Mouse (Mus musculus): ENCODE data around the gene Limd2. TPM values are rescaled to one million over a fixed set of nuclear protein-coding genes. Genes with fewer than 3 reads are reported as not detected.
"Not testable (repeated sequence)": the region's sequence is repeated elsewhere in the genome, so short reads cannot be mapped to it uniquely, and the experiment has no call there.

Limd2 gene
- polyA plus RNA-seq, 1 experiment from 2014 or later = 112 TPM

- WGBS (ENCODE audit: insufficient replicate concordance) = 64% methylated on average over 5 of the region's 5 CpGs
- Histone ChIP-seq H3K27ac (no peak overlapping the region), H3K4me2 (no peak overlapping the region), H3K36me3 (peaks cover 72% of the 10 kb centered on the region), H3K27me3 (replicated peaks) (peaks cover 10% of the 10 kb centered on the region), H3K4me1 (peaks cover 25% of the 10 kb centered on the region), H3K9me3 (replicated peaks) (no peaks in the 10 kb centered on the region), H3K9ac (no peak overlapping the region), H3K4me3 (no peak overlapping the region)
- ATAC-seq = no peak
Measured at GRCm38 (mm10) chr11:106154091-106154490, 6.6 kb downstream of the Limd2 start.

DNA sequence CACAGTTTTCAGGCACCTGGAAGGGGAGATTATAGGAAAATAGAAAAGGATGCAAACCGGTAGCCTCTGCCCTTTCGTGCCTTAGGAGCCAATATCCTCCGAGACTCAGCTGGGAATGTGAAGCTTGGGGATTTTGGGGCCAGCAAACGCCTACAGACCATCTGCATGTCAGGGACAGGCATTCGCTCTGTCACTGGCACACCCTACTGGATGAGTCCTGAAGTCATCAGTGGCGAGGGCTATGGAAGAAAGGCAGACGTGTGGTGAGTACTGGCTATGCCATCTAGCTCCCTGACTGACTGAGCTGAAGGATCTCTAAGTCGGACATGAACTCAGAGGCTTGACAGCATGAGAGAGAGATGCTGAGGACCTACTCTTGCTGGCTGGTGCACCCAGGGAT lies 8.5 kb downstream of the Limd2 start:
- Histone ChIP-seq H3K4me3 (no peak overlapping the region), H3K4me2 (no peak overlapping the region), H3K9ac (no peak overlapping the region), H3K9me3 (replicated peaks) (no peaks in the 10 kb centered on the region), H3K27ac (no peak overlapping the region), H3K27me3 (replicated peaks) (no peaks in the 10 kb centered on the region), H3K4me1 (peaks cover 15% of the 10 kb centered on the region; the same call in 1 of the 2 replicates), H3K36me3 (peaks cover 69% of the 10 kb centered on the region)
- WGBS (ENCODE audit: insufficient replicate concordance) = 68% methylated on average over 8 of the region's 8 CpGs
- ATAC-seq = no peak

DNA sequence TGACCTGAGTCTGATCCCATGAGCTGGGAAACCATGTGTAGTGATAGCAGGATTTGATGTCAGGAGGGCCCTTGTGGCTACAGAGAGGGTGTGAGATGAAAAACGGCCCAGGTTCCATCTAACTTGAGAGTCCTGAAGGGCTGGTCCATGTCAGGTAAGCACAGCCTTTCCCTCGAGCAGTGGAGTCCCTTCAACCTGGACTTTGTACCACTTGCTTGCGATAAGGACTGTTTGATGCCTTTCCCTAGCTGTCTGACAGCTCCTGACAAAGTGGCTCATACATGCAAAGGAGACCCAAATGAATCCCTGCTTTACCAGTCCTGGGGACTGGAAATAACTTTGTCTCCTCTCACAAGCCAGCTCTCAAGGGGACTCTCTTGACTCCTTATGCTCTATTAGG lies 9.4 kb downstream of the Limd2 start:
- Histone ChIP-seq H3K27ac (no peak overlapping the region), H3K4me3 (no peak overlapping the region), H3K4me2 (no peak overlapping the region), H3K27me3 (replicated peaks) (no peaks in the 10 kb centered on the region), H3K9ac (no peak overlapping the region), H3K9me3 (replicated peaks) (no peaks in the 10 kb centered on the region), H3K36me3 (peaks cover 64% of the 10 kb centered on the region), H3K4me1 (0 out of 2 replicates have a peak, but pooled peaks cover 10% of the 10 kb centered on the region)
- 61% methylated on average over 3 of the region's 3 CpGs for WGBS (ENCODE audit: insufficient replicate concordance)
- no peak for ATAC-seq

GRCm38 (mm10) chr11:106134580-106135528 lies 25.8 kb downstream of the Limd2 start:
- Histone ChIP-seq H3K4me1 (peaks cover 16% of the 10 kb centered on the region), H3K4me2 (peak overlapping the region; percentile 23), H3K27ac (peak overlapping the region; percentile 80), H3K36me3 (peaks cover 10% of the 10 kb centered on the region; the same call in 1 of the 2 replicates), H3K9me3 (replicated peaks) (no peaks in the 10 kb centered on the region), H3K9ac (no peak overlapping the region), H3K27me3 (replicated peaks) (no peaks in the 10 kb centered on the region), H3K4me3 (no peak overlapping the region)
- WGBS (ENCODE audit: insufficient replicate concordance) = 11% methylated on average over 8 of the region's 8 CpGs
- ATAC-seq = peak; percentile 70

GRCm38 (mm10) chr11:106132516-106132915 lies 28.1 kb downstream of the Limd2 start:
- no peaks in the 10 kb centered on the region for H3K9me3 ChIP-seq (replicated peaks)
- H3K36me3 ChIP-seq = peaks cover 10% of the 10 kb centered on the region
- ATAC-seq = no peak
- H3K27ac ChIP-seq = no peak overlapping the region
- no peaks in the 10 kb centered on the region for H3K27me3 ChIP-seq (replicated peaks)
- 84% methylated on average over 5 of the region's 5 CpGs for WGBS (ENCODE audit: insufficient replicate concordance)
- peaks cover 23% of the 10 kb centered on the region for H3K4me1 ChIP-seq
- H3K9ac ChIP-seq = no peak overlapping the region
- no peak overlapping the region for H3K4me2 ChIP-seq
- H3K4me3 ChIP-seq = no peak overlapping the region

DNA sequence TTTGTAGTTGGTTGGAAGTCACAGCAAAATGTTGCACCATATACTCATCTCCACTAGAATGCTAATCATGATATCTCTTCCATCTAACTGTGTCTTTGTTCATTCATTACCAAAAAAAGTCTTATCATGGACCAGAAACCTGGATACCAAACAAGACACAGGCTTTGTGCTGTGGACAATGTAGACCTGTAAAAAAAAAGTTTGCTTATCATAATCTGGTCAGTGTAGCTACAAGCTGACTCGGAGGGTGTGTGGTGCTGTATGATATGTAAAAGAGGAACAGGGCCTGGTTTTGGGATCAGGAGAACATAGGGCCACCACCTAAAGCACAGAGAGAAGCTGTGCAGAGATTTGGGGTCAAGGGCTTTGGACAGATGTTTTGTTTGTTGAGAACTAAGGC lies 31.2 kb downstream of the Limd2 start:
- peak; percentile 66 for ATAC-seq
- H3K4me2 ChIP-seq = no peak overlapping the region
- 29% methylated on average over 1 of the region's 1 CpGs for WGBS (ENCODE audit: insufficient replicate concordance)

GRCm38 (mm10) chr11:106126727-106127373 lies 33.8 kb downstream of the Limd2 start:
- H3K27me3 ChIP-seq (replicated peaks); H3K27ac ChIP-seq; ATAC-seq; H3K4me3 ChIP-seq; H3K9me3 ChIP-seq (replicated peaks); H3K9ac ChIP-seq; H3K4me2 ChIP-seq: not testable (repeated sequence)
- H3K36me3 ChIP-seq = peaks cover 17% of the 10 kb centered on the region
- peaks cover 20% of the 10 kb centered on the region for H3K4me1 ChIP-seq
- 90% methylated on average over 6 of the region's 6 CpGs for WGBS (ENCODE audit: insufficient replicate concordance)

More for the DNA sequence above, 31.2 kb downstream of the Limd2 start:
- Histone ChIP-seq H3K36me3 (peaks cover 13% of the 10 kb centered on the region), H3K27me3 (replicated peaks) (no peaks in the 10 kb centered on the region), H3K27ac (no peak overlapping the region), H3K4me3 (no peak overlapping the region), H3K9me3 (replicated peaks) (no peaks in the 10 kb centered on the region), H3K9ac (no peak overlapping the region), H3K4me1 (peaks cover 11% of the 10 kb centered on the region)

GRCm38 (mm10) chr11:106125827-106126226 lies 34.8 kb downstream of the Limd2 start:
- H3K9me3 ChIP-seq (replicated peaks) = no peaks in the 10 kb centered on the region
- no peak overlapping the region for H3K4me3 ChIP-seq
- no peak for ATAC-seq
- H3K27ac ChIP-seq = no peak overlapping the region
- H3K4me1 ChIP-seq = peaks cover 22% of the 10 kb centered on the region
- peaks cover 20% of the 10 kb centered on the region for H3K36me3 ChIP-seq
- H3K9ac ChIP-seq = no peak overlapping the region
- 50% methylated on average over 1 of the region's 1 CpGs for WGBS (ENCODE audit: insufficient replicate concordance)
- H3K4me2 ChIP-seq = no peak overlapping the region
- H3K27me3 ChIP-seq (replicated peaks) = no peaks in the 10 kb centered on the region

DNA sequence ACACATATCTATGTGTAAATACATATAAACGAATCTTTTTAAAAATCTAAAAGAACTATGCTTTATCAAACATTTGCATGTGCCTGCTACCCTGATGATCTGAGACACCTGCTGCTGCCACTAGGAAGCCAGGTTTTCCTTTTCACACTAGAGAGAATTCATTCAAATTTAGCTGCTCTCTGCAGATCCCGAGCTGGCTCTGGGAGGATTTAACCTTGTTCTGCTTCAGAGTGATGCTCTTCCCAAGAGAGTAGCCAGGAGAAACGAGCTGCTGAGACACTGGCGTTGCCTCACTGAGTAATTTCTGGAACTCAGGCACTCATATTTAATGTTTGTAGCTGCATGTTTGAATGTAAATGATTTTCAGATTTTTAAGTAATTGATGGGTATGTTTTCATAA lies 35.9 kb downstream of the Limd2 start:
- H3K9me3 ChIP-seq (replicated peaks) = no peaks in the 10 kb centered on the region
- WGBS (ENCODE audit: insufficient replicate concordance) = 68% methylated on average over 4 of the region's 4 CpGs
- ATAC-seq = no peak
- peaks cover 16% of the 10 kb centered on the region for H3K36me3 ChIP-seq
- peaks cover 18% of the 10 kb centered on the region for H3K4me1 ChIP-seq
- H3K27ac ChIP-seq = no peak overlapping the region
- H3K4me3 ChIP-seq = no peak overlapping the region
- H3K27me3 ChIP-seq (replicated peaks) = no peaks in the 10 kb centered on the region
- no peak overlapping the region for H3K4me2 ChIP-seq
- H3K9ac ChIP-seq = no peak overlapping the region

DNA sequence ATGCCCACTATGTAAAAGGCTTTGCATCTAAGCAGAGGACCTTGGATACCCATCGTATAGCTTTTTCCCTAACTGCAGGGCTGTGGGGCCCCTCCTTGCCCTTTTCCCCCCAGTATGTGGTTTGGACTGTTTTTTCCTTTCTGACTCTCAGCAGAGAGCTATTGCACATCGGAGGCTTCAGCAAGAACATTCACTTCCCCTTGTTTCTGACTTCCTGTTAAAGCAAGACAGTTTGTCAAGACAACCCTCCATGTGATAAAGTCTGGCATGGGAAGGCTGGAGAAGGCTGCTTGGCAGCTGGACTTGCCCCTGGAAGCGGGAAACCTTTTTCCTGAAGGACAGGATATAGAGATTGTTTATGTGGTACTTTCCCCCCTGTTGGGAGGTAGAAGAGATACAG lies 37.9 kb downstream of the Limd2 start:
- peaks cover 11% of the 10 kb centered on the region for H3K4me1 ChIP-seq
- H3K9me3 ChIP-seq (replicated peaks) = no peaks in the 10 kb centered on the region
- peaks cover 31% of the 10 kb centered on the region for H3K36me3 ChIP-seq
- peak overlapping the region; percentile 59; the same call in 1 of the 2 replicates for H3K27ac ChIP-seq
- no peak overlapping the region for H3K9ac ChIP-seq
- no peak overlapping the region for H3K4me3 ChIP-seq
- H3K4me2 ChIP-seq = no peak overlapping the region
- no peak for ATAC-seq
- no peaks in the 10 kb centered on the region for H3K27me3 ChIP-seq (replicated peaks)
- 21% methylated on average over 3 of the region's 3 CpGs for WGBS (ENCODE audit: insufficient replicate concordance)

- Histone ChIP-seq H3K4me1 (peaks cover 11% of the 10 kb centered on the region), H3K4me2 (no peak overlapping the region)
Measured at GRCm38 (mm10) chr11:106122221-106122620, 38.4 kb downstream of the Limd2 start.

GRCm38 (mm10) chr11:106111688-106112087 lies 49.0 kb downstream of the Limd2 start:
- Histone ChIP-seq H3K4me1 (no peaks in the 10 kb centered on the region), H3K4me3 (no peak overlapping the region), H3K27me3 (replicated peaks) (no peaks in the 10 kb centered on the region), H3K9me3 (replicated peaks) (no peaks in the 10 kb centered on the region), H3K4me2 (no peak overlapping the region), H3K9ac (no peak overlapping the region), H3K27ac (no peak overlapping the region), H3K36me3 (peaks cover 17% of the 10 kb centered on the region)
- ATAC-seq = no peak

More at GRCm38 (mm10) chr11:106122221-106122620, 38.4 kb downstream of the Limd2 start:
- ATAC-seq = no peak
- H3K36me3 ChIP-seq = peaks cover 36% of the 10 kb centered on the region
- WGBS (ENCODE audit: insufficient replicate concordance) = 53% methylated on average over 5 of the region's 5 CpGs
- no peaks in the 10 kb centered on the region for H3K27me3 ChIP-seq (replicated peaks)
- no peak overlapping the region for H3K9ac ChIP-seq
- no peaks in the 10 kb centered on the region for H3K9me3 ChIP-seq (replicated peaks)
- H3K27ac ChIP-seq = peak overlapping the region; percentile 59; the same call in 1 of the 2 replicates
- no peak overlapping the region for H3K4me3 ChIP-seq

Measured in liver, embryonic 12.5 days (tissue).